Comparison of ENCODE assay signal across 8 mouse cellular contexts in the genomic region with DNA sequence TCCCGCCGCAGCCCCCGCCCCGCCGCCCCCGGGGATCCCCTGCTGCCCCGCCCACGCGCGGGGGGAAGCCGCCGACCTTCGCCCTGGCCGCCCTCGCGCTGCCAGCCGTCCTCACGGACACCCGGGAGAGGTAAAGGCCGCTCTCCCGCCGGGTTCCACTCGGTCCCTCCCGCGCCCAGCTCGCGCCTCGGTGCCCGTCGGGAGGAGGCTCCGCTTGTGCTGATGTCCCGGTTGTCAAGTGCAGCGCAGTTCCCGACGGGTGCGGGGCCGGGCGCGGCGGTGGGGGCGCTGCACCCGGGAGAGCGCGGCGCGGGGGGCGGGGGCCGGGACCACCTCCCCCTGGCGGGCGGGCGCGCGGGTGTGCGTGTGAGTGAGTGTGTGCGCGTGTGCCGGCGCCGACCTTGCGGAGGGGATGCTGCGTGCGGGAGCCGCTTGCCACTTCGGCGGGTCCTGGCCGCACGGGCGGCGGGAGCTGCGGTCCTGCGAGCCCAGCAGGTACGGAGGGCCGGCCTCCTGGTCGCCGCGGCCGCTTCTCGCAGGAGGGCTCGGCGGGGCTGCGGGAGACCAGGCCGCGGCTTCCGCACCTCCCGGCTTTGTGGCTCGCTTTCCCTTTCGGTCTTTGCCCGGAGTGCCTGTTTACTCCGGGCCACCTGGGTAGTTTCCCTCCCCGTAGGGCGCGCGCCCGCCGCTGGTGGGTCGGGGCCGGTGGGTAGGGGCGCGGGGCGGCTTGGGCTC. TPM values are rescaled to one million over a fixed set of nuclear protein-coding genes. Genes with fewer than 3 reads are reported as not detected.
DNase-seq lines count a peak whose midpoint lies in the region; ATAC-seq lines count a peak whose summit lies in the region.

TSS of gene Hivep1 (plus strand) at position 61 of the 735 bp plus-strand sequence.

- H3K9ac ChIP-seq in embryonic facial prominence, embryonic 14.5 days (ENCODE audit: low read depth, low read length): peak within 1 kb of the TSS; percentile 88
- peak within 1 kb of the TSS; percentile 81 for H3K9ac ChIP-seq in liver, embryonic 15.5 days
- H3K9ac ChIP-seq in neural tube, embryonic 11.5 days (ENCODE audit: low read length): peak within 1 kb of the TSS; percentile 93

- ATAC-seq in embryonic facial prominence, embryonic 14.5 days (ENCODE audit: low read depth): peak; percentile 41
- peak; percentile 49 for ATAC-seq in liver, embryonic 15.5 days (ENCODE audit: insufficient read depth)
- peak; percentile 56 for ATAC-seq in neural tube, embryonic 11.5 days (ENCODE audit: insufficient read depth, low FRiP score, low TSS enrichment)

- peak within 1 kb of the TSS; percentile 85 for H3K4me2 ChIP-seq in embryonic facial prominence, embryonic 14.5 days (ENCODE audit: low read depth, low read length)
- peak within 1 kb of the TSS; percentile 98 for H3K4me2 ChIP-seq in liver, embryonic 15.5 days
- H3K4me2 ChIP-seq in neural tube, embryonic 11.5 days (ENCODE audit: low read depth): peak within 1 kb of the TSS; percentile 82

- no peaks in the 10 kb centered on the region for H3K9me3 ChIP-seq in embryonic facial prominence, embryonic 14.5 days (ENCODE audit: control insufficient read depth, low read length)
- H3K9me3 ChIP-seq in liver, embryonic 15.5 days (replicated peaks): no peaks in the 10 kb centered on the region
- no peaks in the 10 kb centered on the region for H3K9me3 ChIP-seq in neural tube, embryonic 11.5 days (ENCODE audit: control insufficient read depth, low read length)

- peak within 1 kb of the TSS; percentile 94 for H3K27ac ChIP-seq in embryonic facial prominence, embryonic 14.5 days (replicated peaks; ENCODE audit: low read depth, low read length)
- H3K27ac ChIP-seq in liver, embryonic 15.5 days (replicated peaks): peak within 1 kb of the TSS; percentile 88
- H3K27ac ChIP-seq in neural tube, embryonic 11.5 days (ENCODE audit: low read depth, low read length): peak within 1 kb of the TSS; percentile 98

- WGBS in embryonic facial prominence, embryonic 14.5 days: 0% methylated on average over 4 of the region's 100 CpGs
- under 1% methylated on average over 94 of the region's 100 CpGs for WGBS in liver, embryonic 15.5 days (ENCODE audit: insufficient replicate concordance)
- under 1% methylated on average over 48 of the region's 100 CpGs for WGBS in neural tube, embryonic 11.5 days

- H3K36me3 ChIP-seq in embryonic facial prominence, embryonic 14.5 days (ENCODE audit: control insufficient read depth, insufficient read depth, low read length): peaks cover 18% of the 10 kb centered on the region
- peaks cover 9% of the 10 kb centered on the region; the same call in 1 of the 2 replicates for H3K36me3 ChIP-seq in liver, embryonic 15.5 days (replicated peaks)
- H3K36me3 ChIP-seq in neural tube, embryonic 11.5 days (ENCODE audit: control insufficient read depth, insufficient read depth, low read length): peaks cover 3% of the 10 kb centered on the region; the same call in 1 of the 2 replicates

- no peaks in the 10 kb centered on the region for H3K27me3 ChIP-seq in embryonic facial prominence, embryonic 14.5 days (replicated peaks; ENCODE audit: control insufficient read depth, insufficient read depth, low read length)
- H3K27me3 ChIP-seq in liver, embryonic 15.5 days: no peaks in the 10 kb centered on the region
- no peaks in the 10 kb centered on the region for H3K27me3 ChIP-seq in neural tube, embryonic 11.5 days (ENCODE audit: control insufficient read depth, insufficient read depth, low read length)

- H3K4me1 ChIP-seq in embryonic facial prominence, embryonic 14.5 days (ENCODE audit: control insufficient read depth, insufficient read depth, low read length): peaks cover 7% of the 10 kb centered on the region; the same call in 1 of the 2 replicates
- peaks cover 52% of the 10 kb centered on the region for H3K4me1 ChIP-seq in liver, embryonic 15.5 days (replicated peaks)
- H3K4me1 ChIP-seq in neural tube, embryonic 11.5 days (ENCODE audit: control insufficient read depth, insufficient read depth, low read length): peaks cover 15% of the 10 kb centered on the region

- peak within 1 kb of the TSS; percentile 82 for H3K4me3 ChIP-seq in embryonic facial prominence, embryonic 14.5 days (ENCODE audit: low read depth, low read length)
- peak within 1 kb of the TSS; percentile 91 for H3K4me3 ChIP-seq in liver, embryonic 15.5 days (replicated peaks)
- peak within 1 kb of the TSS; percentile 90 for H3K4me3 ChIP-seq in neural tube, embryonic 11.5 days (ENCODE audit: low read depth, low read length)

- peak; percentile 79 for DNase-seq in CD4-positive helper T cell, adult 2 months (ENCODE audit: low read depth, low spot score)
- peak; percentile 51 to 62 for DNase-seq in adrenal gland, postnatal 4 days (ENCODE audit: low spot score in 2 of 2)
- DNase-seq in embryonic facial prominence, embryonic 14.5 days (ENCODE audit: low spot score): no peak
- DNase-seq in heart, adult 9 months (ENCODE audit: low spot score in 2 of 2): peak; percentile 73
- DNase-seq in kidney, postnatal 25 days: peak; percentile 81 to 94
- DNase-seq in neural tube, embryonic 11.5 days (ENCODE audit: low spot score): peak; percentile 83
- DNase-seq in thymus, postnatal 0 days (ENCODE audit: low spot score): peak; percentile 73

RNA-seq across cellular contexts. Expression of gene Hivep1, which starts in this region (rescaled TPM):
- 10 to 100 TPM; 34.2 to 39.5 TPM for total RNA-seq in adrenal gland, postnatal 4 days (2021)
- polyA plus RNA-seq in embryonic facial prominence, embryonic 14.5 days (2014; fragmentation: Nextera tagmentation; extraction: Ambion mirVana): 10.9 and 11.3 TPM in 2 replicates
- 2.0 and 2.8 TPM in 2 replicates for polyA plus RNA-seq in liver, embryonic 15.5 days (2015; fragmentation: Nextera tagmentation; extraction: Ambion mirVana)
- polyA plus RNA-seq in neural tube, embryonic 11.5 days (2014; fragmentation: Nextera tagmentation; extraction: Ambion mirVana): 13.0 and 13.5 TPM in 2 replicates
- 8.3 and 12.2 TPM in 2 replicates for polyA plus RNA-seq in thymus, postnatal 0 days (2015; fragmentation: Nextera tagmentation; extraction: Ambion mirVana)
